Mouse (Mus musculus): ENCODE results near the gene Cyb561.

- TF ChIP-seq CTCF (IDR thresholded peaks at IDR 0.05 in 2 of 3, conservative IDR thresholded peaks at IDR 0.05 in 1 of 3; ENCODE audit: control insufficient read depth in 1 of 3, insufficient read depth in 1 of 3, low read depth in 2 of 3, low read length in 3 of 3, poor library complexity in 1 of 3, severe bottlenecking in 1 of 3): no peak
- no peak for TF ChIP-seq POLR2A (IDR thresholded peaks at IDR 0.05; ENCODE audit: control insufficient read depth in 1 of 2, insufficient read depth in 1 of 2, low read depth in 1 of 2, low read length in 2 of 2, poor library complexity in 1 of 2)
- no peak for TF ChIP-seq TAL1 (IDR thresholded peaks at IDR 0.05; ENCODE audit: low read length)
- no peak for TF ChIP-seq E2F4 (IDR thresholded peaks at IDR 0.05; ENCODE audit: borderline replicate concordance, low read depth, low read length)
- TF ChIP-seq SMC3 (IDR thresholded peaks at IDR 0.05; ENCODE audit: low read depth, low read length): no peak
- TF ChIP-seq USF2 (IDR thresholded peaks at IDR 0.05; ENCODE audit: borderline replicate concordance in 1 of 2, insufficient read depth in 1 of 2, low read depth in 1 of 2, low read length in 2 of 2): no peak
- no peak for TF ChIP-seq NRF1 (IDR thresholded peaks at IDR 0.05; ENCODE audit: insufficient read depth, low read depth, low read length, poor library complexity, severe bottlenecking)
- no peak for TF ChIP-seq GABPA (IDR thresholded peaks at IDR 0.05; ENCODE audit: low read depth, low read length)
- TF ChIP-seq POLR2AphosphoS2 (IDR thresholded peaks at IDR 0.05; ENCODE audit: low read length): no peak
- TF ChIP-seq TCF12 (IDR thresholded peaks at IDR 0.05; ENCODE audit: low read depth, low read length): no peak
- no peak for TF ChIP-seq MEF2A (IDR thresholded peaks at IDR 0.05; ENCODE audit: extremely low read depth, insufficient replicate concordance, low read depth, low read length, poor library complexity, severe bottlenecking)
Measured at GRCm38 (mm10) chr11:105909617-105910016, 43.5 kb downstream of the Cyb561 start.
